Mouse (Mus musculus) spleen, adult 2 months (tissue): ENCODE measurements around the gene Hsd17b11.
A peak's percentile ranks its signal among the peaks of the same experiment; 100 is the strongest.

Source experiments
- CTCF ChIP-seq: fragments of 200-500 bp; IDR thresholded peaks from 2 replicates; pipeline ENCODE4 v1.5.1; 2011; ENCODE audit warnings: mild to moderate bottlenecking, inconsistent platforms; ENCODE audit not compliant: insufficient read depth, insufficient read length, insufficient replicate concordance; ENCODE audit errors: extremely low read depth
- POLR2A ChIP-seq: fragments of 200-500 bp; IDR thresholded peaks from 2 replicates; pipeline ENCODE4 v1.6.1; 2011; ENCODE audit warnings: low read depth, low read length, inconsistent platforms

GRCm38 (mm10) chr5:104058021-104058420, 36.3 kb upstream of the Hsd17b11 start:
- TF ChIP-seq POLR2A (no peak), CTCF (peak; percentile 78)
